Mouse (Mus musculus) forebrain, embryonic 14.5 days (tissue): ENCODE data around the gene Slc5a5. TPM values are rescaled to one million over a fixed set of nuclear protein-coding genes. Genes with fewer than 3 reads are reported as not detected.

Experiments
- ATAC-seq: fragments of 200-750 bp; cut with Nextera tagmentation; 2 replicates; pipeline ENCODE4 v1.8.0; 2017; ENCODE audit warnings: mild to moderate bottlenecking, moderate library complexity
- DNase-seq: peaks from one replicate; pipeline ENCODE4 v3.0.0-alpha.2; 2015; ENCODE audit warnings: low spot score
- H3K27ac ChIP-seq: fragments of 300-500 bp; sonication (generic); 2 replicates; pipeline ENCODE4 v1.5.1; 2014; ENCODE audit warnings: low read depth, mild to moderate bottlenecking, control low read depth, low read length, moderate library complexity
- H3K27me3 ChIP-seq: fragments of 300-500 bp; sonication (generic); replicated peaks from 2 replicates; pipeline ENCODE4 v1.6.1; 2014; ENCODE audit warnings: low read length, control low read depth, mixed read lengths; ENCODE audit not compliant: control insufficient read depth, insufficient read depth
- H3K36me3 ChIP-seq: fragments of 300-500 bp; sonication (generic); 2 replicates; pipeline ENCODE4 v1.6.1; 2014; ENCODE audit warnings: low read length, control low read depth; ENCODE audit not compliant: control insufficient read depth, insufficient read depth
- H3K4me1 ChIP-seq: fragments of 300-500 bp; sonication (generic); 2 replicates; pipeline ENCODE4 v1.6.1; 2014; ENCODE audit warnings: antibody characterized with exemption, low read length, control low read depth; ENCODE audit not compliant: control insufficient read depth, insufficient read depth
- H3K4me2 ChIP-seq: fragments of 300-500 bp; sonication (generic); 2 replicates; pipeline ENCODE4 v1.6.1; 2014; ENCODE audit warnings: mild to moderate bottlenecking, control low read depth, low read length
- H3K4me3 ChIP-seq: fragments of 300-500 bp; sonication (generic); 2 replicates; pipeline ENCODE4 v1.5.1; 2014; ENCODE audit warnings: low read depth, low read length, control low read depth
- H3K9ac ChIP-seq: fragments of 300-500 bp; sonication (generic); 2 replicates; pipeline ENCODE4 v1.6.1; 2014; ENCODE audit warnings: mild to moderate bottlenecking, low read length, control low read depth, moderate library complexity
- H3K9me3 ChIP-seq: fragments of 300-500 bp; sonication (generic); replicated peaks from 2 replicates; pipeline ENCODE4 v1.6.1; 2016; ENCODE audit warnings: low read length, control low read depth, mixed read lengths; ENCODE audit not compliant: control insufficient read depth
- WGBS: fragments of 180-500 bp; shearing (Covaris S2); extraction: QIAGEN DNeasy Blood & Tissue Kit; methylation state at CpG from one replicate; pipeline ENCODE4 v1.1.7; 2014; 5-methylcytosine and 5-hydroxymethylcytosine counted together
- polyA plus RNA-seq: library from polyadenylated mRNA; unstranded; fragments of >200 nt; fragmentation: Nextera tagmentation; extraction: Ambion mirVana; gene quantifications from 2 replicates; pipeline ENCODE4 v1.2.1, GENCODE M21; 2014

The Slc5a5 gene
- polyA plus RNA-seq, 1 experiment from 2014 or later, result 0.60 TPM

- Histone ChIP-seq H3K36me3 (peaks cover 9% of the 10 kb centered on the region), H3K4me3 (no peak overlapping the region), H3K27ac (peak overlapping the region; percentile 46), H3K9ac (peak overlapping the region; percentile 48), H3K4me1 (peaks cover 28% of the 10 kb centered on the region), H3K9me3 (no peaks in the 10 kb centered on the region), H3K4me2 (peak overlapping the region; percentile 28), H3K27me3 (no peaks in the 10 kb centered on the region)
- 45% methylated on average over 5 of the region's 5 CpGs for WGBS
- no peak for ATAC-seq
- DNase-seq, result no peak
Observed at GRCm38 (mm10) chr8:70869199-70869571, 23.4 kb downstream of the Slc5a5 start.

- peak overlapping the region; percentile 28 for H3K4me2 ChIP-seq
- no peak overlapping the region for H3K4me3 ChIP-seq
- no peaks in the 10 kb centered on the region for H3K9me3 ChIP-seq
- H3K27me3 ChIP-seq, result no peaks in the 10 kb centered on the region
- 14% methylated on average over 40 of the region's 40 CpGs for WGBS
- peak overlapping the region; percentile 46 for H3K27ac ChIP-seq
- peaks cover 9% of the 10 kb centered on the region for H3K36me3 ChIP-seq
- peak overlapping the region; percentile 48; the same call in 1 of the 2 replicates for H3K9ac ChIP-seq
- ATAC-seq (no peak), DNase-seq (peak; percentile 41)
- H3K4me1 ChIP-seq, result peaks cover 31% of the 10 kb centered on the region
Observed at GRCm38 (mm10) chr8:70868559-70869198, 23.9 kb downstream of the Slc5a5 start.

GRCm38 (mm10) chr8:70866566-70866965 lies 26.0 kb downstream of the Slc5a5 start:
- no peak for DNase-seq
- no peak overlapping the region; the same call in 1 of the 2 replicates for H3K4me3 ChIP-seq
- peaks cover 32% of the 10 kb centered on the region for H3K4me1 ChIP-seq
- WGBS, result 84% methylated on average over 7 of the region's 7 CpGs
- H3K4me2 ChIP-seq, result no peak overlapping the region
- peak overlapping the region; percentile 93; the same call in 1 of the 2 replicates for H3K27ac ChIP-seq
- H3K27me3 ChIP-seq, result no peaks in the 10 kb centered on the region
- H3K36me3 ChIP-seq, result peaks cover 9% of the 10 kb centered on the region
- no peak overlapping the region; the same call in 1 of the 2 replicates for H3K9ac ChIP-seq
- no peaks in the 10 kb centered on the region for H3K9me3 ChIP-seq
- no peak for ATAC-seq

GRCm38 (mm10) chr8:70866001-70866520 lies 26.5 kb downstream of the Slc5a5 start:
- Histone ChIP-seq H3K27me3 (no peaks in the 10 kb centered on the region), H3K9me3 (no peaks in the 10 kb centered on the region), H3K4me1 (peaks cover 33% of the 10 kb centered on the region), H3K27ac (peak overlapping the region; percentile 93), H3K36me3 (peaks cover 9% of the 10 kb centered on the region), H3K4me2 (peak overlapping the region; percentile 76), H3K4me3 (peak overlapping the region; percentile 43), H3K9ac (peak overlapping the region; percentile 66)
- 7% methylated on average over 12 of the region's 12 CpGs for WGBS
- DNase-seq (no peak), ATAC-seq (peak; percentile 16)

- peak; percentile 87 for ATAC-seq
- H3K9ac ChIP-seq, result peak overlapping the region; percentile 66
- H3K27me3 ChIP-seq, result no peaks in the 10 kb centered on the region
- DNase-seq, result peak; percentile 100
- peaks cover 9% of the 10 kb centered on the region for H3K36me3 ChIP-seq
- H3K4me2 ChIP-seq, result peak overlapping the region; percentile 76
- H3K9me3 ChIP-seq, result no peaks in the 10 kb centered on the region
- H3K4me3 ChIP-seq, result peak overlapping the region; percentile 43
- under 1% methylated on average over 46 of the region's 46 CpGs for WGBS
- H3K4me1 ChIP-seq, result peaks cover 33% of the 10 kb centered on the region
- peak overlapping the region; percentile 98 for H3K27ac ChIP-seq
Observed at GRCm38 (mm10) chr8:70865350-70866000, 27.1 kb downstream of the Slc5a5 start.

- H3K4me1 ChIP-seq, result peaks cover 33% of the 10 kb centered on the region
- H3K36me3 ChIP-seq, result peaks cover 9% of the 10 kb centered on the region
- ATAC-seq (peak; percentile 18), DNase-seq (peak; percentile 47)
- H3K4me2 ChIP-seq, result peak overlapping the region; percentile 76
- H3K27me3 ChIP-seq, result no peaks in the 10 kb centered on the region
- peak overlapping the region; percentile 43 for H3K4me3 ChIP-seq
- under 1% methylated on average over 24 of the region's 24 CpGs for WGBS
- no peaks in the 10 kb centered on the region for H3K9me3 ChIP-seq
- H3K27ac ChIP-seq, result peak overlapping the region; percentile 98
- H3K9ac ChIP-seq, result peak overlapping the region; percentile 65
Observed at GRCm38 (mm10) chr8:70864712-70865221, 27.8 kb downstream of the Slc5a5 start.

- H3K4me1 ChIP-seq, result peaks cover 30% of the 10 kb centered on the region
- no peak for ATAC-seq
- DNase-seq, result peak; percentile 64
- peak overlapping the region; percentile 76 for H3K4me2 ChIP-seq
- peak overlapping the region; percentile 65 for H3K9ac ChIP-seq
- no peaks in the 10 kb centered on the region for H3K27me3 ChIP-seq
- peaks cover 9% of the 10 kb centered on the region for H3K36me3 ChIP-seq
- H3K9me3 ChIP-seq, result no peaks in the 10 kb centered on the region
- H3K4me3 ChIP-seq, result peak overlapping the region; percentile 43
- H3K27ac ChIP-seq, result peak overlapping the region; percentile 98
- WGBS, result 1% methylated on average over 46 of the region's 46 CpGs
Observed at GRCm38 (mm10) chr8:70863956-70864711, 28.4 kb downstream of the Slc5a5 start.

GRCm38 (mm10) chr8:70862824-70863641 lies 29.5 kb downstream of the Slc5a5 start, which contains the start of gene Kcnn1:
TSS of gene Kcnn1 (minus strand) at chr8:70863258.
- Histone ChIP-seq H3K4me1 (peaks cover 25% of the 10 kb centered on the region), H3K9me3 (no peaks in the 10 kb centered on the region), H3K4me3 (peak within 1 kb of the TSS; percentile 43), H3K27me3 (no peaks in the 10 kb centered on the region), H3K27ac (peak within 1 kb of the TSS; percentile 98), H3K36me3 (peaks cover 1% of the 10 kb centered on the region), H3K4me2 (peak within 1 kb of the TSS; percentile 76), H3K9ac (peak within 1 kb of the TSS; percentile 65)
- ATAC-seq (no peak), DNase-seq (peak; percentile 46)
- WGBS, result 0% methylated on average over 54 of the region's 55 CpGs
